Mouse (Mus musculus) cerebellum, adult 8-10 months (tissue): ENCODE results near the gene Gm4792.
A peak's percentile ranks its signal among the peaks of the same experiment; 100 is the strongest.

Experiments
- DNase-seq: peaks from one replicate; pipeline ENCODE4 v3.0.0; 2022

The Gm4792 gene

DNA sequence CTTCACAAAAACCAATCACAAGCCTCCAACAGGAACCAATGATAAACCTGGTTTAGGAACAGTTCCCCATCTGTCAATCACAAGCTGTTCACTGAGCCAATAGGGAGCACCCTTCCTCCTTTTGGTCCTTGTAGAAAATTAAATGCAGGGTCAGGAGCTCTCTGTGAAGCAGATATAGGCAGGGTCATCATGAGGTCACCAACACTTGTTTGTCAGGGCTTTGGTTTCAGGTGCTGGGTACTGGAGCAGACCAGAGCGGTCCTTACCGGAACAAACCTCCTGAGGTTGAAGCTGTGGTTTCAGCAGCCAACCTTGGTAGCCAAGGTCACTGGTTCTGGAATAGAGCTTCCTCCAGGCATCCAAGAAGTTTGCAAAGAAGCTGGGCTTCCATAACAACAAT is 798 bp upstream of the Gm4792 start:
- DNase-seq: no peak

DNA sequence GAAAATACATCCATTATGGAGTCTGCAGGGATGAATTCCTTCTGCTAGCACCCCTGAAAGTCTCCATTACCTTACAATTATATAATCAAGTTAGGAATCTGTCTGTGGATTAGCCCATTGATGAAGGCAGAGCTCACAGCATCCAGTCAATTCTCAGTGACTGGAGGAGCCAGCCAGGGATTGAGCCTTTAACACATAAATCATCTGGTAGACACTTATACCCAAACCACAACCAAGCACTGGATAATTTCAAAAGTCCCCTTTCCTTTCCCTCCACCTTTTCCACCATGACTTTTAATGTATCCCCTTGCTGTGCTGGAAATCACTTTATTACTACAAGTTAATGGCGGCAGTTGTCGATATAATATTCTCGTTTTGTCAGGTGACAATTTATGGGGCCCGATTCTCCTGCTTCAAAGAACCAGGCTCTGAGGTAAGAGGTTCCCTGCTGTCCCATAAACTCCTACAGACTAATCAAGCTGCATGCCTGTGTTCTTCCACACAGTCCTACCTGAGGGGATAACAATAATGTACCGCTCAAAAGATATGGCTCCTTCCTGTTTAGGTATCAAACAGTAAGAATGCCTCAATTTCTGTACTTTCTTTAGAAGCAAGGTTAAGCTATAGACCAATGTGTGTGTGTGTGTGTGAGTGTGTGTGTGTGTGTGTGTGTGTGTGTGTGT is 2.4 kb downstream of the Gm4792 start:
- no peak for DNase-seq

DNA sequence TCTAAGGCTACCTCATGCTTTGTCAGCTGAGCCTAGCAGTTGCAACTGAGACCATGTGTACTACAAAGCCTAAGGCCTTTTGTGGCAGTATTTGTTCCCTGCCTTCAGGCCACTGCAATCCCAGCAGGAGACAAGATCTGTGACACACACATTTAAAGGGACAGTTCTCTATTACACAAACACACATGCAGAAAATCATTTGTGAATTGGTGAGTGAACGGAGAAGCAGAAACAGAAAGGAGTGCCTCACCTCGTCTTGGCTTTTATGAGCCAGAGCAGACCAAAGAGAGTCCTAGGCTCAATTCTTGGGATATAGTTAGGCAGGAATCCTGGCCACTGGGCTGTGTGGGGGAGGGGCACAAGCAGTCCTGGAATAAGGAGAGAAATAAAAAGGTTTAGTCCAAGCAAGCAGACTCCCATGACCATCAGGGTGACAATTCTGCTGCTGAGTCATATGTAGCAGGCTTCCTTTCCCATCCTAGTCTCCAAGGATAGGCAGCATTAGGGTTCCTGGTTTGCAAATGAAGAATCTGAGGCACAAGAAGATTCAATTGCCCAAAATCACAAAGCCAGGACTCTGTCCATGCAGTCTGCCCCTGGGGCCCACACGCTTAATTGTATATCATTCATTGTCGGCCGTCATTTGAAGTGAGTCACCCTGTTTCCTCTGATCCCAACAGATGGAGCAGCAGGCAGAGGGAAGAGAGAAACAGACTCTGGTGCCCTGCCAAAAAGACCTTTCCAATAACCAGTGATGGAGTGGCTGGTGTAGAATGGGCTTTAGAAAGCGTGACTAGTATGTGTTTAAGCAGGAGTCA is 3.4 kb downstream of the Gm4792 start:
- peak; percentile 60 for DNase-seq

- DNase-seq: no peak
These were observed 4.1 kb downstream of the Gm4792 start for GRCm38 (mm10) chr10:94294437-94294836.

DNA sequence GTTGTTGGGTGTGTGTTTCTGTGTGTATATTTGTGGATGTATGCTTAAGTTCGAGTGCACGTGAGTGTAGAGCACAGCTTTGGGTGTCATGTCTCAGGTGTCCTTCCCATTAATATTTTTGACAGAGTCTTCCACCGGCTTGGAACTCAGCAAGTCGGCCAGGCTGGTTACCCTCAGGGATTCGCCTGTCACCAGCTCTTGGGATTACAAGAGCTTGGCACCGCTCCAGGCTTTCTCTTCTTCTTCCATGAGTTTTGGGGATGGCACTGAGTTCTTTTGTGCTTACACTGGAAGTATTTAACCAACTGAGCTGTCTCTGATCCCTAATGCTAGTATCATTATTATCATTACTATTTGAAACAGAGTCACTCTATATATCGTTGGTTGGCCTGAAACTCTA is 15.7 kb downstream of the Gm4792 start:
- no peak for DNase-seq

- peak; percentile 55 for DNase-seq
These were observed 16.3 kb downstream of the Gm4792 start for GRCm38 (mm10) chr10:94282179-94282578.

DNA sequence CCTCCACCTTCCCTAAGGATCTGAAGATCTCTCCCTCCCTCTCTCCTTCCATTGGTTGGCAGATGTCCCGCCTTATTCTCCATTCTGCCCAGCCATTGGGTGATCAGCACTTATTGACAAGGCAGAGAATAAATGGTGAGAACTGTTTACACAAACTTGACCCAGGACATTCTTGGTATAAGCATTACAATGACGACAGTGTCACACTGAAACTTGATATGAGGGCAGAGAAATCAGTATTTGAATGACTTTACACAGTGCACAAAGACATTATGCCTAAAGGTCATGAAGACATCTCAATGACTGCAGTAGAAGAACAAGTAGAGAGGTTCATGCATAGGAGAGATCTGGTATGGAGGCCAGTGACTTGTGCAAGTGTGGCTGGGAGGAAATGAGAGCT is 22.0 kb downstream of the Gm4792 start:
- DNase-seq: no peak

GRCm38 (mm10) chr10:94275321-94275720 is 23.2 kb downstream of the Gm4792 start:
- no peak for DNase-seq

DNA sequence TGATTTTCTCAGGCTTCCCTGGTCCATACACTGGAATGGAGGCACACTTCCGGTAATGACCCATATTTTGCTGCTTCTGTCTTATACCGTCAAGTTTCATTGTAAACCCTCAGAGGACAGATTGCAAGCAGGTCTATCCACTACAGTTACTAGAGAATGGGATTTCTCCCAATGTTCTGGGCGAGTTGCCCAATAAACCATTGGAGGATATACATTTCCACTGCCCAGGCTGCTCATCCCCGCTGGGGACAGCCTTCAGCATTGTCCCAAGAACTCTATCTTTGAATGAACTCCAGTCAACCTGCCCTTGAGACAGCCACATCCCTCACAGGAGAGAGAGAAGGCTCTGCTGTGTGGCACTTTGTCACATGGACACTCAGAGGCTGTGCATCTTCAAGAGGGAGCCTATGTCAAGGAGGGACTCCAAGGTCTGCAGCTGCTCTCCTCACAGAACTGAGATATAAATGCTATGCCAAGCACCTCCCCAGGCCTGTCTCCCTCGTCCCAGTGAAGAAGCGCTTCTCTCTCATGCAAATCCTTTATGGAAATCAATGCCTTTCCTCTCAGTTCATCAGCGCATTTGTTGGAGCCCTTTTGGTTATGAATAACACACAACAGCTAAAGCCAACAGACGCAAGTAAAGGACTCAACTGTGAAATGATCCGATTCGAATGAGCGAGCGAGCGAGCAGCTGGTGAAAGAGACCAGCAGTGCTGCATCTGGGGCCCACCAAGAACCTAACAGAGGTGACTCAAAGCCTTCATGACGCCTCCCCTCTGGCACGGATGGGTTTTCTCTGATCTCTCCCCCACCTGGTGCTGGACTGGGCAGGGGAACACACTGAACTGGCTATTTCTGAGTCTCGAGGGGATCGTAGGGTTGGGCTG is 32.6 kb downstream of the Gm4792 start:
- DNase-seq: peak; percentile 13

DNA sequence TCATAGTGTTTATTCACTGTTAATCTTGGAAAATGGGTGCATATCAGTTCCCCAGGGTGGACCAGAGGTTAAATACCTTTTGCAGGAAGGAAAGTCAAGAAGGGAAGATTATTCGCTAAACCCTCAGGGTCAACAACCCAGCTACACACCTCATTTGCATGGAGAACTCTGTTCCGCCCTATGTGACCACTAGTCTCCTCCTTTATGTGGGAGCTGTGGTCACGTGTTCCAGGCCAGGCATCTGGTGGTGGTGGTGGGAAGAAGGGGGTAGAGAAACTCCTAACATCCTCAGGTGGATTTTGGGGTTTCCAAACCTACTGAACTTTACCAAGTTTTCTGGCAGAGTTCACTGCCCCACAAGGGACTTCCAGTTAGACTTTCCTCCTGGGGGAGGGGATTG is 35.3 kb downstream of the Gm4792 start:
- no peak for DNase-seq

- no peak for DNase-seq
These were observed 35.9 kb downstream of the Gm4792 start for GRCm38 (mm10) chr10:94262646-94263045.

- DNase-seq: no peak
These were observed 38.0 kb downstream of the Gm4792 start for GRCm38 (mm10) chr10:94260544-94260943.

GRCm38 (mm10) chr10:94256518-94256917 is 42.0 kb downstream of the Gm4792 start:
- DNase-seq: no peak

DNA sequence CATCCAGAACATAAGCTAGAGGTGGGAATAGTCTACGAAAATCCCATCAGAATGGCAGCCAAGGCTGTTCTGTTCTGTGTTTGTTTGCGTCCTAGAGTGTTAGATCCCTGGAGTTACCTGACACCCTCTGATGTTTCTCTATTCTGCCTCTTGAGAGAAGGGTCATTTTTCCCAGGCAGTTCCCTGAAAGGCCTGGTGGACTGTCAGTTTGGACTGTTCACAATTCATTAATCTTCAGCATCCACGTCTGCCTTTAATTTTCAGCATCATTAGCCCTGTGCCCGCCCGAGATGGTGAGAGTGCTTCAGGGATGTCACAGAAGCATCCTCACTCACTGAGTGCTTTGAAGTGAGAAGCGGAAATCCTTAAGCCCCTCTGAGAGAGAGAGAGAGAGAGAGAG is 42.8 kb downstream of the Gm4792 start:
- DNase-seq: no peak

- DNase-seq: no peak
These were observed 43.7 kb downstream of the Gm4792 start for GRCm38 (mm10) chr10:94254766-94255165.

DNA sequence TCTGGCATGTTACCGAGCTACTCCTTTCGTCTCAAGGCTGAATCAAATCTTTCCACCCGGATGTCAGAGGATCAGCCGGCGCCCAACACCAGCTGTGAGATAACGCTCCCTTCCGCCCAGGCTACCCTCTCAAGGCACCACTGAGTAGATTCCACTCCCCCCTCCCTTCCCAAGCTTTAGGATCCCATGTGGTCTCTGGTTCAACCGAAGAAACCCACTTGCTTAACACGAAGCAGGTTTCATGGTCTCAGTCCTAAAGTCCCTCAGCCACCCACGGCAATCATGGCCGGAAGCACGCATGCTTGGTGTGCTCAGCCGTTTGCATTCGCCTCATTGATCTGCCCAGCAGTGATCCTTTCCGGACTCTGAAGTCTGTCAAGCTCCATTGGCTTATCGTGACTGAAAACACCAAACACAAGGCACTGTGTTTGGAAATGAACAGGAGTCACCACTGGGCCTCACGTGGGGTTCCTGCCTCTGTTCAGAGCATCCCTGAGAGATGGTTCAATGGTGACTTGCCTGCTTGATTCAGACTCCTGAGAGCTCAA is 45.2 kb downstream of the Gm4792 start:
- no peak for DNase-seq

DNA sequence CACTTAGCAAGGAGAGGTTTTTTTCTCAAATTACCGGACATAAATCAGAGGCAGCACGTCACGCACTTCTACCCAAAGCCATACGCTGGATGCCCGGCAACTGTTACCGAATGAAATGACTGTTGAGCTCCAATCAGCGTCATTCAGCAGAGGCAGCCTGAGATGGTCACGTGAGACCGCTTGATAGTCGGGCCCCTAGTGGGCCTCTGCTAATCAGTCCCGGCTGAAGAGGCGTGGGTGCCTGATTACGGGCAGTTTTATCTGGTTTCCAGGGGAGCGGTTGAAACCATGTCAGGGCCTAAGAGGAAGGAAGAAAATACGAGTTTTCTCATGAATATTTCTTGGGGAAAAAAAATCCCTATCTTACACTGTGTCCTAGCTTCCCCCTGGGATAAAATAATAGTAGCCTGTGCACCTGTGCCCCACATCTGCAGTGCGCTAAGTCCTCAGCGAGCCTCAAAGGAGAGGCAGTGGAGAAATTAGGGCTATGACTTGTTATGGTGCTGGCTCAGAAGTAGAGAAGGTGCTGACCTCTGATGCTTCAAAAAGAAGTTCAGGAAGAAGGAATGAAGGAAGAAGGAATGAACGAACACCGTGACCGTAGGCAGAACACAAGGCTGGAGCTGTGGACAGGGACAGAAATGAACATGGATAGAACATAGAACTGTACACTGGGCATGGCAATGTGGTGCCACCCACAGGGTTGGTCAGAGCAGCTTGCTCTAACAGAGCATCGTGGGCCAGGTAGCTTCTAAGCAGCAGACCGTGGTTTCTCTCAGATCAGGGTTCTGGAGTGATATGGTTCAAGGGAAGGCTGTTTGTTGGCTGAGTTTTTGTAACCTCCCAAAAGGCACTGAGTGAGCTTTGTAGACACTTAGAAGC is 48.7 kb downstream of the Gm4792 start:
- DNase-seq: no peak

DNA sequence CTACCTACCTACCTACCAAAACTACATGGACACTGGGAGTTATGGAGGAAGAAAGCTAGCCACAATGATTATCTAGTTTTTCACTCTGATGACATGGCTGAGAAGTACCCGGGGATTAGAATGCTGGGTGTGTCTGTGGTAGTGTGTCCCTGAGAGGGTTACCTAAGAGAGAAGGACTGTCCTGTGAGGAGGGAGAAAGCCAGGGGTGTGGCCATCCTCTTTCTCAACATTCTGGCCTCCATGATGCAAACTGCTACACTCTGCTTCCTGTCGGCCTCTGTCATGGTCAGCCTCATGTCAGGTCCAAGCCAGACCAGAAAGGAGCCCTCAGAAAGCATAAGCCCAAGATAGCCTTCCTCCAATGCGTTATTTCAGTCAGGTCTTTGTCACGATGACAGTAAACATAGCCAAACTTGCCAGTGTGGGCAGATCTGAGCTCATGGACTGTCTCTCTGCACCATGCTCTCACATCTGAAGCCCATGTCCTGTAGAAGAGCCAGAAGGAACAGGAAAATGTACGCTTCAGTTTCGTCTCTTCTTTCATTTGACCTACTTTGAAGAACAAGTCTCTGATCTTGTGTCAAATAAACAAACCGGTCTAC is 50.7 kb downstream of the Gm4792 start:
- no peak for DNase-seq
